Mouse (Mus musculus): ENCODE data around the gene Ift27.

- TF ChIP-seq CTCF (IDR thresholded peaks at IDR 0.05; ENCODE audit: low read depth, low read length), result no peak
- no peak for TF ChIP-seq TAL1 (conservative IDR thresholded peaks at IDR 0.05; ENCODE audit: low read depth, low read length)
- TF ChIP-seq GATA1 (IDR thresholded peaks at IDR 0.05; ENCODE audit: borderline replicate concordance, low read length), result no peak
- TF ChIP-seq POLR2AphosphoS5 (IDR thresholded peaks at IDR 0.05; ENCODE audit: insufficient replicate concordance, low read depth, low read length), result no peak
These were observed 16.1 kb downstream of the Ift27 start for GRCm38 (mm10) chr15:78157824-78158223.

Measured in G1E (cell line).